ENCODE assay signal across 8 mouse cellular contexts in the genomic region with DNA sequence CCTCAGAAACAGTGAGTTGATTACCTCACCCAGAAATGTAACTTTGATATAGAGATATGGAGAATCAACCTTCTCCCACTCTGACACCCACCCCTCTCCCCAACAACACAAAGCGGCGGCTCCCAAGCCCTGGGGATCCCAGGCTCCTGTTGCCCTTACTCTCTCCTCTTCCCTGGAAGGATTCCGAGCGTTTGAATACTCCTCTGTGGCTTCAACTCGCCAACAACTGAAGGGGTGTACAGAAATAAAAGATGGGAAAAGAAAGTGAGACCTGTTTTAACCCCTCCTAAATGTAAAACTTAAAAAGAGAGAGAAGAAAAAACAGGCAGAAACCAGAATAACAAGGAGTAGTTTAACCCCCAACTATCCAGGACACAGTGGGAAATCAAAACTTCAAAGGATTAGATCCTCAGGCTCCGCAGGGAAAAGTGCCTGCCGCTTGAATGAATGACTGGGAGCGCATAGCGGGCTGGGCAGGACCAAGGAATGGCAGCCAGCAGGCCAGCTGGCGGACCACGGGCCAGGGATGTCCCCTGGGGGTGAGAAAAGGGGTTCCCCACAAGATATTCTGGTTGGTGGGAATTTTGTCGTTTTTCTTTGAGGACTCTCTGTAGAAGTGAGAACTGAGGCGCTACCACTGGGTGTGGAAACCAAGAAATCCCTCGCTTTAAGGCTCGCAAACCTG. TPM values are rescaled to one million over a fixed set of nuclear protein-coding genes. Genes with fewer than 3 reads are reported as not detected.
DNase-seq lines count a peak whose midpoint lies in the region; ATAC-seq lines count a peak whose summit lies in the region.

No protein-coding gene starts in this region.

- H3K27ac ChIP-seq in heart, embryonic 13.5 days (replicated peaks): peak overlapping the region; percentile 74

- peaks cover 15% of the 10 kb centered on the region for H3K4me1 ChIP-seq in heart, embryonic 13.5 days

- H3K9ac ChIP-seq in heart, embryonic 13.5 days: peak overlapping the region; percentile 88

- H3K36me3 ChIP-seq in heart, embryonic 13.5 days: no peaks in the 10 kb centered on the region

- peak overlapping the region; percentile 89 for H3K4me2 ChIP-seq in heart, embryonic 13.5 days

- under 1% methylated on average over 15 of the region's 15 CpGs for WGBS in heart, embryonic 13.5 days

- H3K9me3 ChIP-seq in heart, embryonic 13.5 days: no peaks in the 10 kb centered on the region

- H3K4me3 ChIP-seq in heart, embryonic 13.5 days: peak overlapping the region; percentile 78

- ATAC-seq in heart, embryonic 13.5 days (ENCODE audit: extremely low read depth, insufficient number of reproducible peaks, low FRiP score, low TSS enrichment): no peak
- no peak for ATAC-seq in inflammation-experienced regulatory T-cells, adult 6 months

- peak; percentile 3 for DNase-seq in thymus, postnatal 25 days
- DNase-seq in thymus, postnatal 10 days (ENCODE audit: low spot score in 2 of 2): no peak
- peak; percentile 48 to 52 for DNase-seq in cerebellum, postnatal 25 days
- peak; percentile 6 to 37 for DNase-seq in kidney, postnatal 25 days
- peak; percentile 37 for DNase-seq in lung, postnatal 10 days
- DNase-seq in right cerebral cortex, postnatal 10 days (ENCODE audit: low spot score in 2 of 2): peak; percentile 56 to 58

- H3K27me3 ChIP-seq in heart, embryonic 13.5 days (replicated peaks): no peaks in the 10 kb centered on the region

RNA-seq across cellular contexts. Expression of gene Alcam, which starts 2.6 kb away (rescaled TPM):
- polyA plus RNA-seq in heart, embryonic 13.5 days (2015; fragmentation: Nextera tagmentation; extraction: Ambion mirVana): 10.8 and 11.9 TPM in 2 replicates
- 10 to 100 TPM in 1 of 3 experiments, 1 to 10 TPM in 2; 5.1 to 10.4 (median 7.9) TPM for polyA plus RNA-seq in inflammation-experienced regulatory T-cells, adult 6 months (2017; shearing (Covaris generic))

Comparison
In these comparisons a context has a peak if more than half of its experiments do, and no peak if none do; other contexts are left out.
1. DNase-seq: peak in thymus, postnatal 25 days (single experiment), cerebellum, postnatal 25 days (2 of 2), kidney, postnatal 25 days (2 of 2), lung, postnatal 10 days (single experiment) and right cerebral cortex, postnatal 10 days (2 of 2); none in thymus, postnatal 10 days (0 of 2).